Mouse (Mus musculus) layer of hippocampus, adult 18-20 months (tissue): ENCODE results near the gene Eif3l. TPM values are rescaled to one million over a fixed set of nuclear protein-coding genes. Genes with fewer than 3 reads are reported as not detected.

Experiments
- total RNA-seq, 2 experiments: library from RNA; stranded (reverse); gene quantifications; 2 replicates each; pipeline ENCODE4 v1.2.3; 2021

The Eif3l gene
- total RNA-seq, 2 experiments from 2014 or later, result 71.5 to 71.8 TPM

Other genes with a start within 250 kb of the Eif3l start
- gene Cdc42ep1, start 232.6 kb upstream of the Eif3l start, total RNA-seq, result 10 to 100 TPM; 11.9 to 15.8 TPM
- not detected for gene Lgals2, start 219.7 kb upstream of the Eif3l start, total RNA-seq
- 10 to 100 TPM; 59.0 to 61.7 TPM for gene Gga1, start 198.0 kb upstream of the Eif3l start, total RNA-seq
- under 1 TPM in 1 of 2 experiments, not detected in 1; 0.52 TPM for gene Gm49510, start 175.5 kb upstream of the Eif3l start, total RNA-seq
- gene Sh3bp1, start 175.4 kb upstream of the Eif3l start, total RNA-seq, result 10 to 100 TPM; 32.4 to 34.4 TPM
- gene Pdxp, start 161.3 kb upstream of the Eif3l start, total RNA-seq, result 100 to 1,000 TPM; 170 to 178 TPM
- gene Lgals1, start 148.5 kb upstream of the Eif3l start, total RNA-seq, result 10 to 100 TPM; 23.8 to 27.0 TPM
- 10 to 100 TPM; 36.2 to 37.5 TPM for gene Nol12, start 140.2 kb upstream of the Eif3l start, total RNA-seq
- gene Triobp, start 127.5 kb upstream of the Eif3l start, total RNA-seq, result 1 to 10 TPM; 9.0 to 9.2 TPM
- 10 to 100 TPM; 83.7 to 93.8 TPM for gene H1f0, start 46.7 kb upstream of the Eif3l start, total RNA-seq
- under 1 TPM in 1 of 2 experiments, not detected in 1; 0.42 TPM for gene Galr3, start 33.3 kb upstream of the Eif3l start, total RNA-seq
- 10 to 100 TPM; 18.0 to 22.7 TPM for gene Ankrd54, start 12.3 kb upstream of the Eif3l start, total RNA-seq
- 10 to 100 TPM; 33.9 to 35.3 TPM for gene Micall1, start 33.7 kb downstream of the Eif3l start, total RNA-seq
- gene Polr2f, start 65.8 kb downstream of the Eif3l start, total RNA-seq, result 100 to 1,000 TPM; 108 to 109 TPM
- gene 1700088E04Rik, start 66.1 kb downstream of the Eif3l start, total RNA-seq, result 10 to 100 TPM in 1 of 2 experiments, 1 to 10 TPM in 1; 9.2 to 12.4 TPM
- 10 to 100 TPM; 32.0 to 35.9 TPM for gene Sox10, start 90.1 kb downstream of the Eif3l start, total RNA-seq
- gene Pick1, start 154.0 kb downstream of the Eif3l start, total RNA-seq, result 10 to 100 TPM; 44.4 to 46.4 TPM
- under 1 TPM in 1 of 2 experiments, not detected in 1; 0.28 TPM for gene Gm49486, start 154.2 kb downstream of the Eif3l start, total RNA-seq
- under 1 TPM; 0.18 to 0.25 TPM for gene Slc16a8, start 179.6 kb downstream of the Eif3l start, total RNA-seq
- gene Baiap2l2, start 210.4 kb downstream of the Eif3l start, total RNA-seq, result 1 to 10 TPM; 1.9 to 4.8 TPM